Mouse (Mus musculus): ENCODE measurements around the gene Gimap1. TPM values are rescaled to one million over a fixed set of nuclear protein-coding genes. Genes with fewer than 3 reads are reported as not detected.

Gene Gimap1
- polyA plus RNA-seq, 1 experiment: not detected

DNA sequence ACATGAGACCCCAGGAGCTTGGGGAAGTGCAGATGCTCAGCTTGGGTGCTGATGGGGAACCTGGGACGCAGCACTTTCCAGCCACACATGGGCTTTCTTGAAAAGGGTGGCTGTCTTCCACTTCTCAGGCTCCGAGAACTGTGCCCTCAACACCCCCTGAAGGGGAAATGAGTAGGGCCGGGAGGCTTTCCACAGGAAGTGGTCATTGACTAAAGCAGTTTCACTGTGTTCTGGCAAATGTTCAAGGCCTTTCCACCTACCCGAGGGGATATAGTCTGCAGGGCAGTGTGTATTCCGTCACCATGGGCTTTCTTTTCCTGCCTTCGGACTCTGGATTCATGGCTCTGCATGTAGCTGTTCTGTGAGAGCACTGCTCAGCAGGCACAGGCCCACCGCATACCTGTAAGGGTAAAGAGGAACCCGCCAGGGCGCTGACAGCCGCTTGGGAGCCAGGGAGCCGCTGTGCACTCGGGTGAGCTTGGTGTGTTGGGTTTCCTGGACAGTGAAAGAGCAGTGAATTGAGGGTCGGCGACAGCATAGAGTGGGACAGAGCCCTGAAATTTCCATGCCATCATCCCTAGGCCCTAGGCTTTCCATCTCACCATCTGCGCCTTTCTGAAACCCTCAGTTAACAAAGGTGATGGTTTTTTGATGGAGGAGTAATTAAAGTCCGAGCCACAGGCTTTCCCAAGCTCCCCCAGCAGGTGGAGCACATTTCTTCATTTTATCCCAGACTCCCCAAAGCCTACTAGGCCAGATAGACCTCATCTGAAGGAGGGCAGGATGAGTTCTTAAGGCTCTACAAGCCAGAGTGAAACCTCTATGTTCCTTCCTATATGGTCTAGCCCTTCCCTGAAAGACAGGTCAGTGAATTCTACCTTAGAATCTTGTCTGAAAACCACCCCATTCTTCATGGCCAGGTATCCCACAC, 7.4 kb downstream of the Gimap1 start, which contains the start of gene Gimap5:
Gimap5 (plus strand) TSS at position 239 of the 931 bp plus-strand sequence.
- Histone ChIP-seq H3ac (ENCODE audit: control insufficient read depth, insufficient read length) (no peak within 1 kb of the TSS), H3K4me3 (no peak within 1 kb of the TSS), H3K79me2 (ENCODE audit: control insufficient read depth, insufficient read depth) (no peaks in the 10 kb centered on the region), H3K4me2 (ENCODE audit: low read depth) (no peak within 1 kb of the TSS), H3K27me3 (ENCODE audit: control insufficient read depth, insufficient read depth, insufficient read length) (no peaks in the 10 kb centered on the region), H3K36me3 (ENCODE audit: control insufficient read depth, insufficient read depth) (no peaks in the 10 kb centered on the region)
- TF ChIP-seq REST (IDR thresholded peaks at IDR 0.05; ENCODE audit: insufficient read depth, insufficient read length) (no peak), MAX (IDR thresholded peaks at IDR 0.05; ENCODE audit: low read depth) (no peak), TCF3 (IDR thresholded peaks at IDR 0.05; ENCODE audit: insufficient read length, low read depth) (no peak), MYOD1 (IDR thresholded peaks at IDR 0.05; ENCODE audit: control insufficient read depth in 1 of 3, insufficient read length in 2 of 3, low read depth in 2 of 3) (no peak), TCF12 (IDR thresholded peaks at IDR 0.05; ENCODE audit: insufficient read depth, poor library complexity, severe bottlenecking) (no peak), POLR2AphosphoS2 (IDR thresholded peaks at IDR 0.05; ENCODE audit: insufficient read length, low read depth) (no peak), POLR2A (IDR thresholded peaks at IDR 0.05; ENCODE audit: insufficient read length, low read depth) (no peak)

DNA sequence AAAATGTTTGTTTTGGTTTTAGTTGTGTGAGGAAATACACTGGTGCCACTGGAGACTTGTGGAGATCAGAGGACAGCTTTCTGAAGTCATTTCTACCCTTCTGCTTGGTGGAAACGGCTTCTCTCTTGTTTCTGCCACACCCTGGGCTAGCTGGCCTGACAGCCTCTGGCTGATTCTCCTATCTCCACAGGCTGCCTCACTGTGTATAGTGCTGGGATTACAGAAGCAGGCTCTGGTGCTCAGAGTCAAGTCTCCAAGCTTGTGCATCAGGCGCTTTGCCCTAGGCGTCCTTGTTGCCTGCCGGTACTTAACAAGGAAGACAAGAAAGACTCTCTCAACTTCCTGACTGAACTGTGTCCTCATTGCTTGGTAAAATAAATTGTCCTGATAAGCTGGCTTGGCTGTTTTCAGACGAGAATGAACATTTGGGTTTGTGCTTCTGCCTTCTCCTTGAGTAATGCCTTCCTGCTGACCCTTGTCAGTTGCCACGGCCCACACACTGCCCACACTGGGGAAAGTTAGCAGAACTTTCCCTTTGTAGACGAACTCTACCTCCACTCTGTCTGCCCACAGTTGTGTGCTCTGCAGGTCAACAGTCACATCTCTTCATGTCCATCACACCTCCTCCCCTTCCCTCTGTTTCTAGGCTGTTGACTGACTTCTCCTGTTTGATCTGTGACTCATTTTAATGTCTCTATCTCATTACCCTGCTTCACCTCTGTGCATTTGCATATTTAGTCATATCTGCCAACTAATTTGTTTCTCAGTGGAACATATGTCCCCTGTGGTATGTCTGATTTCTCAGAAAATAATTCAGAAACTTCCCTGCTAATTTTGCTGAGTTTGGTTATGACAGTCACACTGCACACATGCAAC, 8.5 kb downstream of the Gimap1 start:
- no peaks in the 10 kb centered on the region for H3K27me3 ChIP-seq (ENCODE audit: control insufficient read depth, insufficient read depth, insufficient read length)
- H3K36me3 ChIP-seq (ENCODE audit: control insufficient read depth, insufficient read depth): no peaks in the 10 kb centered on the region
- H3K4me3 ChIP-seq: no peak overlapping the region
- no peak overlapping the region for H3ac ChIP-seq (ENCODE audit: control insufficient read depth, insufficient read length)
- TF ChIP-seq SRF (IDR thresholded peaks at IDR 0.05; ENCODE audit: control insufficient read depth, insufficient read length, low read depth) (no peak), MAX (IDR thresholded peaks at IDR 0.05; ENCODE audit: low read depth) (no peak), POLR2AphosphoS2 (IDR thresholded peaks at IDR 0.05; ENCODE audit: insufficient read length, low read depth) (no peak)
- H3K4me2 ChIP-seq (ENCODE audit: low read depth): no peak overlapping the region
- no peaks in the 10 kb centered on the region for H3K79me2 ChIP-seq (ENCODE audit: control insufficient read depth, insufficient read depth)

DNA sequence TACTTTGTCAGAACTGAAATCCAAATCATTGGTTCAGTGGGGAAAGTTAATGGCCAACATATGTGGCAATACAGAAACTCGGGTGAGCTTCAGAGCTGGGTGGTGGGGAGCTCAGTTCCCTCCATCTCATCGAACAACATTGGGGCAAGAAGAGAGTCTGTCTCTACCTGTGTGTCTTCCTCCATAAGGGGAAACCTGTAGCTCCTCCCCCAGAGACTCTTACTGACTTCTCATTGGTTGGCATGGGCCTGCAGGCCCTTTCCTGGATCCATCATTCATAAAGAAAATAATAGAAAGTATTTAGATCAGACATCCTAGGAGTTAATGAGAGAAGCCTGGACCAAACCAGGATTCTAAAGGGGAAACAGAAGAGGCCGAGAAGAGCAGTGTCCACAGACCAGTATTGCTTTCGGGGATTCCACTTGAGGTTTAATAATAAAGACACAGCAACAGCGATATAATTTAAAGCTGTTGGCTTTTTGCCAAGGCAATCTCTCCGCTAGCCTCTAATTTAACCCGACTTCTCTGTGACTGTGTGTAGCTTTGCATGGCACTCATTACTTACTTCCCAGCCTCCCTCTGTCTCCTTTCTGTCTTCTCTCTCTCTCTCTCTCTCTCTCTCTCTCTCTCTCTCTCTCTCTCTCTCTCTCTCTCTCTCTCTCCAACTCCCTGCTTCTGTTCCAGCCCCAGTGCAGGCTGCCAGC, 24.9 kb downstream of the Gimap1 start:
- no peaks in the 10 kb centered on the region for H3K27me3 ChIP-seq (ENCODE audit: control insufficient read depth, insufficient read depth, insufficient read length)
- TF ChIP-seq USF1 (IDR thresholded peaks at IDR 0.05; ENCODE audit: low read depth) (no peak), E2F4 (IDR thresholded peaks at IDR 0.05; ENCODE audit: insufficient read depth) (no peak), REST (IDR thresholded peaks at IDR 0.05; ENCODE audit: insufficient read depth, insufficient read length) (no peak), SRF (IDR thresholded peaks at IDR 0.05; ENCODE audit: control insufficient read depth, insufficient read length, low read depth) (no peak), CEBPB (IDR thresholded peaks at IDR 0.05; ENCODE audit: insufficient read depth, poor library complexity, severe bottlenecking) (no peak), POLR2AphosphoS2 (IDR thresholded peaks at IDR 0.05; ENCODE audit: insufficient read length, low read depth) (no peak)
- H3K4me3 ChIP-seq: no peak overlapping the region
- no peaks in the 10 kb centered on the region for H3K36me3 ChIP-seq (ENCODE audit: control insufficient read depth, insufficient read depth)
- H3K79me2 ChIP-seq (ENCODE audit: control insufficient read depth, insufficient read depth): no peaks in the 10 kb centered on the region
- H3ac ChIP-seq (ENCODE audit: control insufficient read depth, insufficient read length): no peak overlapping the region
- H3K4me2 ChIP-seq (ENCODE audit: low read depth): no peak overlapping the region

DNA sequence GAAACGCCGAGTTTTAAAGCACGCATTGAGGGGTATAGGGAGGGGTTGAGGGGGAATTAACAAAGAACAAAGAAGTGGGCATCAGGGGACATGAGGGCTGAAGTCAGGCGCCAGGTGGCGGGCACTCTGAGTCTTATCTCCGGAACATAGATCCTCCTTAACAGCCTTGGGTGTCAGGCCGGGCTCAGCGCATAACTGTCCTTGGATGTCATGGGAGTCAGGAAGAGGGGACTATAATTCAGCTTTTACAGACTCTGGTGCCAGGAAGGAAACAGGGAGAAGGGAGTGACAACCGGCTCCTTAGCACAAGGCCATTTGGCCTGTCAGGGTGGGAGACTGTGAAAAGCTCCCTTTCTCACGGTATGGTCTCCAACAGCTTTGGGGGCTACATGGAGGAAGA, 25.6 kb downstream of the Gimap1 start:
- Histone ChIP-seq H3K27me3 (ENCODE audit: control insufficient read depth, insufficient read depth, insufficient read length) (no peaks in the 10 kb centered on the region), H3ac (ENCODE audit: control insufficient read depth, insufficient read length) (no peak overlapping the region), H3K36me3 (ENCODE audit: control insufficient read depth, insufficient read depth) (no peaks in the 10 kb centered on the region), H3K4me2 (ENCODE audit: low read depth) (no peak overlapping the region), H3K4me3 (no peak overlapping the region), H3K79me2 (ENCODE audit: control insufficient read depth, insufficient read depth) (no peaks in the 10 kb centered on the region)
- TF ChIP-seq POLR2A (IDR thresholded peaks at IDR 0.05; ENCODE audit: insufficient read length, low read depth) (no peak), USF1 (IDR thresholded peaks at IDR 0.05; ENCODE audit: low read depth) (no peak), MYOG (IDR thresholded peaks at IDR 0.05; ENCODE audit: control insufficient read depth in 1 of 3, insufficient read depth in 1 of 3, insufficient read length in 2 of 3, low read depth in 2 of 3) (no peak), POLR2AphosphoS2 (IDR thresholded peaks at IDR 0.05; ENCODE audit: insufficient read length, low read depth) (no peak), TCF3 (IDR thresholded peaks at IDR 0.05; ENCODE audit: insufficient read length, low read depth) (no peak), E2F4 (IDR thresholded peaks at IDR 0.05; ENCODE audit: insufficient read depth) (no peak), SRF (IDR thresholded peaks at IDR 0.05; ENCODE audit: control insufficient read depth, insufficient read length, low read depth) (no peak), MYOD1 (IDR thresholded peaks at IDR 0.05; ENCODE audit: control insufficient read depth in 1 of 3, insufficient read length in 2 of 3, low read depth in 2 of 3) (no peak), REST (IDR thresholded peaks at IDR 0.05; ENCODE audit: insufficient read depth, insufficient read length) (no peak), MAX (IDR thresholded peaks at IDR 0.05; ENCODE audit: low read depth) (no peak), TCF12 (IDR thresholded peaks at IDR 0.05; ENCODE audit: insufficient read depth, poor library complexity, severe bottlenecking) (no peak), CEBPB (IDR thresholded peaks at IDR 0.05; ENCODE audit: insufficient read depth, poor library complexity, severe bottlenecking) (no peak)
